Mouse (Mus musculus): ENCODE results near the gene Itgb6.

Gene Itgb6

GRCm38 (mm10) chr2:60739389-60740137 lies 17.1 kb upstream of the Itgb6 start:
- peaks cover 4% of the 10 kb centered on the region; the same call in 1 of the 2 replicates for H3K4me1 ChIP-seq (replicated peaks; ENCODE audit: low read depth, low read length)
- H3K4me3 ChIP-seq (replicated peaks; ENCODE audit: low read length), result no peak overlapping the region
- TF ChIP-seq POU5F1 (IDR thresholded peaks at IDR 0.05; ENCODE audit: borderline replicate concordance, low read length) (no peak), CTCF (conservative IDR thresholded peaks at IDR 0.05; ENCODE audit: low read length) (no peak), NANOG (IDR thresholded peaks at IDR 0.05; ENCODE audit: borderline replicate concordance, low read length) (no peak)
- peaks cover 4% of the 10 kb centered on the region; the same call in 1 of the 2 replicates for H3K9me3 ChIP-seq (ENCODE audit: low read length)
- H3K27me3 ChIP-seq (ENCODE audit: insufficient read depth, low read length), result no peaks in the 10 kb centered on the region
- no peaks in the 10 kb centered on the region for H3K36me3 ChIP-seq (ENCODE audit: insufficient read depth, low read length)

DNA sequence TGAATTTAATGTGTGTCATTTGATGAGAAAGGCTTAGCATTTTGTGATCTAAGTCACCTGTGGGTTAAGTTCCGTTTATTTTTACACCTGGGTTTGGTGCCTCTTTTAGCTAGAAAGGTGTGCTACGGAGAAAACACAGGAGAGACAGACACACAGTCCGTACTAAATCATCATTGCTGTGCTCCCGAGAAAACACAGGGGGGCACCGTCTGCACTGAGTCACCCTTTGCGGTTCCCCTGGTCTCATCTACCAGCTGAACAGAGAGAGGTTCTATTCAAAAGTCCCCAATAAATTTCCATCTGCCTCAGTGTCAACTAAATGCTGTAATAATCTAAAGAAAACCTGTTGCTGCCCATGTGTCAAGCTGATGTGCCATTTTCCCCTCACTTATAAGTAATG lies 8.5 kb upstream of the Itgb6 start:
- TF ChIP-seq NANOG (IDR thresholded peaks at IDR 0.05; ENCODE audit: borderline replicate concordance, low read length), result no peak
- no peak for TF ChIP-seq CTCF (conservative IDR thresholded peaks at IDR 0.05; ENCODE audit: low read length)
- TF ChIP-seq POU5F1 (IDR thresholded peaks at IDR 0.05; ENCODE audit: borderline replicate concordance, low read length), result no peak
- no peaks in the 10 kb centered on the region for H3K9me3 ChIP-seq (ENCODE audit: low read length)
- peaks cover 30% of the 10 kb centered on the region for H3K4me1 ChIP-seq (replicated peaks; ENCODE audit: low read depth, low read length)
- no peaks in the 10 kb centered on the region for H3K36me3 ChIP-seq (ENCODE audit: insufficient read depth, low read length)
- no peak overlapping the region for H3K4me3 ChIP-seq (replicated peaks; ENCODE audit: low read length)
- H3K27me3 ChIP-seq (ENCODE audit: insufficient read depth, low read length), result no peaks in the 10 kb centered on the region

DNA sequence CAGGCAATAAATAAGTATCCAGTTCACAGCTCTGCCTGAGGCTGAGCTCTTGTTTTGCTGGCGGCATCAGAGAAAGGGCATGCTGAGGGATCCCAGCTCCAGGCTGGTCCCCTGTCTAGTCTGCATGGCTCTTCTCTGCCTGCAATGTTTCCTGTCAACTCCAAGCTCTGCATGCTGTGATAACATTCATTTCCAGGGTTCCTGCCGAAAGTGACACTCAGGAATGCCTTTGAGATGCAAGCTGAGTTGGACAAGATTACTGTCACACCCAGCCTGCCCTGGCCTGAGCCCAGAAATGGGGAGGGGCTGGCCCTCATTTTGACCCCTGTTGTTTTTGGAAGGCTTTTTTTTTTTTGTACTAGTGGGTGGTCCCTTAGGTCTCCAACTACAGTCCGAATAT lies 7.6 kb upstream of the Itgb6 start:
- H3K4me3 ChIP-seq (replicated peaks; ENCODE audit: low read length), result no peak overlapping the region
- H3K9me3 ChIP-seq (ENCODE audit: low read length), result no peaks in the 10 kb centered on the region
- H3K27me3 ChIP-seq (ENCODE audit: insufficient read depth, low read length), result no peaks in the 10 kb centered on the region
- H3K36me3 ChIP-seq (ENCODE audit: insufficient read depth, low read length), result no peaks in the 10 kb centered on the region
- no peak for TF ChIP-seq POU5F1 (IDR thresholded peaks at IDR 0.05; ENCODE audit: borderline replicate concordance, low read length)
- H3K4me1 ChIP-seq (replicated peaks; ENCODE audit: low read depth, low read length), result peaks cover 30% of the 10 kb centered on the region

DNA sequence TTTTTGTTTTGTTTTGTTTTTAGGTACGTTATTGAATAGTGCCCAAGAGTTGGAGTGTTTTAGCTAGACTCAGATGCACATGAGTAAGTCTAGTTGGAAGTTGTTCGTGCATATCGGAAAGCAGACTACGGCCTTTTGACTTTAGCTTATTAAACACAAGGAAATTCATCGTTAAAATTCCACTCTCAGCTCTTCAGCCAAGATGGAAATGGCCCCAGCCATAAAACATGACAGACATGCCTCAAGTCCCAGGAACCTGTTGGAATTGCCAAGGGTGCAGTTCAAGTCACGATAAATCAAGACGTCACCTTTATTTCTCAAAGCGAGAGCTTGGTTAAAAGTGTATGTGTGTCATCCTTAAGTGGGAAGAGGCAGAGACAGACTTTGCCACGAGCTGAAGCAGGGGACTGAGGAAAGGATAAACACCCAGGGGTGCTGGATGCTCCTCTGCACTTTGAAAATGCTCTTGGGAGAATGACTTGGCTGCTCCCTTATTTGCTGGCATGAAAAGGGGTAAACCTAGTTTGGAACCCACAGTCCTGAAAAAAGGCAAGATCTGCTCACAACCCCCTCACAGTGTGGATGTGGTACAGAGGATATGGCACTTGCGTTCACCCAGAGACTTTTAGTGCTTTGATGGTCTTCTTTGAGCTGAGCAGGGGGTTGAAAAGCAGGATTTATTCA lies 6.6 kb upstream of the Itgb6 start:
- no peaks in the 10 kb centered on the region for H3K9me3 ChIP-seq (ENCODE audit: low read length)
- no peaks in the 10 kb centered on the region for H3K27me3 ChIP-seq (ENCODE audit: insufficient read depth, low read length)
- no peak overlapping the region for H3K4me3 ChIP-seq (replicated peaks; ENCODE audit: low read length)
- TF ChIP-seq CTCF (conservative IDR thresholded peaks at IDR 0.05; ENCODE audit: low read length) (no peak), POU5F1 (IDR thresholded peaks at IDR 0.05; ENCODE audit: borderline replicate concordance, low read length) (no peak), NANOG (IDR thresholded peaks at IDR 0.05; ENCODE audit: borderline replicate concordance, low read length) (no peak)
- H3K4me1 ChIP-seq (replicated peaks; ENCODE audit: low read depth, low read length), result peaks cover 30% of the 10 kb centered on the region
- H3K36me3 ChIP-seq (ENCODE audit: insufficient read depth, low read length), result no peaks in the 10 kb centered on the region

GRCm38 (mm10) chr2:60724660-60725059 lies 2.2 kb upstream of the Itgb6 start:
- H3K4me1 ChIP-seq (replicated peaks; ENCODE audit: low read depth, low read length), result peaks cover 17% of the 10 kb centered on the region
- TF ChIP-seq POU5F1 (IDR thresholded peaks at IDR 0.05; ENCODE audit: borderline replicate concordance, low read length) (no peak), CTCF (conservative IDR thresholded peaks at IDR 0.05; ENCODE audit: low read length) (no peak), NANOG (IDR thresholded peaks at IDR 0.05; ENCODE audit: borderline replicate concordance, low read length) (no peak)
- H3K4me3 ChIP-seq (replicated peaks; ENCODE audit: low read length), result no peak overlapping the region
- H3K9me3 ChIP-seq (ENCODE audit: low read length), result no peaks in the 10 kb centered on the region
- no peaks in the 10 kb centered on the region for H3K27me3 ChIP-seq (ENCODE audit: insufficient read depth, low read length)
- no peaks in the 10 kb centered on the region for H3K36me3 ChIP-seq (ENCODE audit: insufficient read depth, low read length)

- no peaks in the 10 kb centered on the region for H3K9me3 ChIP-seq (ENCODE audit: low read length)
These were observed 524 bp upstream of the Itgb6 start for GRCm38 (mm10) chr2:60722967-60723366.

GRCm38 (mm10) chr2:60720906-60721305 lies 1.5 kb downstream of the Itgb6 start:
- TF ChIP-seq CTCF (conservative IDR thresholded peaks at IDR 0.05; ENCODE audit: low read length) (peak; percentile 88), POU5F1 (IDR thresholded peaks at IDR 0.05; ENCODE audit: borderline replicate concordance, low read length) (no peak)
- H3K27me3 ChIP-seq (ENCODE audit: insufficient read depth, low read length), result peaks cover 4% of the 10 kb centered on the region; the same call in 1 of the 2 replicates
- H3K36me3 ChIP-seq (ENCODE audit: insufficient read depth, low read length), result no peaks in the 10 kb centered on the region
- no peak overlapping the region for H3K4me3 ChIP-seq (replicated peaks; ENCODE audit: low read length)
- H3K4me1 ChIP-seq (replicated peaks; ENCODE audit: low read depth, low read length), result peaks cover 10% of the 10 kb centered on the region; the same call in 1 of the 2 replicates
- H3K9me3 ChIP-seq (ENCODE audit: low read length), result no peaks in the 10 kb centered on the region

More at GRCm38 (mm10) chr2:60722967-60723366, 524 bp upstream of the Itgb6 start:
- Histone ChIP-seq H3K36me3 (ENCODE audit: insufficient read depth, low read length) (no peaks in the 10 kb centered on the region), H3K27me3 (ENCODE audit: insufficient read depth, low read length) (no peaks in the 10 kb centered on the region), H3K4me3 (replicated peaks; ENCODE audit: low read length) (no peak overlapping the region), H3K4me1 (replicated peaks; ENCODE audit: low read depth, low read length) (peaks cover 4% of the 10 kb centered on the region; the same call in 1 of the 2 replicates)
- TF ChIP-seq POU5F1 (IDR thresholded peaks at IDR 0.05; ENCODE audit: borderline replicate concordance, low read length) (no peak), NANOG (IDR thresholded peaks at IDR 0.05; ENCODE audit: borderline replicate concordance, low read length) (no peak), CTCF (conservative IDR thresholded peaks at IDR 0.05; ENCODE audit: low read length) (no peak)

GRCm38 (mm10) chr2:60720205-60720604 lies 2.2 kb downstream of the Itgb6 start:
- H3K9me3 ChIP-seq (ENCODE audit: low read length), result no peaks in the 10 kb centered on the region
- H3K36me3 ChIP-seq (ENCODE audit: insufficient read depth, low read length), result no peaks in the 10 kb centered on the region
- H3K27me3 ChIP-seq (ENCODE audit: insufficient read depth, low read length), result peaks cover 4% of the 10 kb centered on the region; the same call in 1 of the 2 replicates
- no peak overlapping the region for H3K4me3 ChIP-seq (replicated peaks; ENCODE audit: low read length)
- H3K4me1 ChIP-seq (replicated peaks; ENCODE audit: low read depth, low read length), result peaks cover 10% of the 10 kb centered on the region; the same call in 1 of the 2 replicates
- no peak for TF ChIP-seq POU5F1 (IDR thresholded peaks at IDR 0.05; ENCODE audit: borderline replicate concordance, low read length)
- no peak for TF ChIP-seq CTCF (conservative IDR thresholded peaks at IDR 0.05; ENCODE audit: low read length)
- TF ChIP-seq NANOG (IDR thresholded peaks at IDR 0.05; ENCODE audit: borderline replicate concordance, low read length), result no peak
